Mouse (Mus musculus): ENCODE results near the gene Gm49321. TPM values are rescaled to one million over a fixed set of nuclear protein-coding genes. Genes with fewer than 3 reads are reported as not detected.

The Gm49321 gene
- polyA plus RNA-seq (2015; fragmentation: Nextera tagmentation; extraction: Ambion mirVana): 20.9 and 23.9 TPM in 2 replicates

- Histone ChIP-seq H3K4me3 (no peak within 1 kb of the TSS), H3K36me3 (peaks cover 71% of the 10 kb centered on the region), H3K27me3 (no peaks in the 10 kb centered on the region), H3K9ac (no peak within 1 kb of the TSS), H3K4me2 (no peak within 1 kb of the TSS), H3K9me3 (no peaks in the 10 kb centered on the region), H3K4me1 (replicated peaks) (no peaks in the 10 kb centered on the region), H3K27ac (no peak within 1 kb of the TSS)
- 96% methylated on average over 1 of the region's 1 CpGs for WGBS
- ATAC-seq (ENCODE audit: low FRiP score): no peak
These were observed at the start of gene Gm49321 for GRCm38 (mm10) chr12:73937353-73937752. Gene Gm49321, plus strand, starts transcription at chr12:73937653.

DNA sequence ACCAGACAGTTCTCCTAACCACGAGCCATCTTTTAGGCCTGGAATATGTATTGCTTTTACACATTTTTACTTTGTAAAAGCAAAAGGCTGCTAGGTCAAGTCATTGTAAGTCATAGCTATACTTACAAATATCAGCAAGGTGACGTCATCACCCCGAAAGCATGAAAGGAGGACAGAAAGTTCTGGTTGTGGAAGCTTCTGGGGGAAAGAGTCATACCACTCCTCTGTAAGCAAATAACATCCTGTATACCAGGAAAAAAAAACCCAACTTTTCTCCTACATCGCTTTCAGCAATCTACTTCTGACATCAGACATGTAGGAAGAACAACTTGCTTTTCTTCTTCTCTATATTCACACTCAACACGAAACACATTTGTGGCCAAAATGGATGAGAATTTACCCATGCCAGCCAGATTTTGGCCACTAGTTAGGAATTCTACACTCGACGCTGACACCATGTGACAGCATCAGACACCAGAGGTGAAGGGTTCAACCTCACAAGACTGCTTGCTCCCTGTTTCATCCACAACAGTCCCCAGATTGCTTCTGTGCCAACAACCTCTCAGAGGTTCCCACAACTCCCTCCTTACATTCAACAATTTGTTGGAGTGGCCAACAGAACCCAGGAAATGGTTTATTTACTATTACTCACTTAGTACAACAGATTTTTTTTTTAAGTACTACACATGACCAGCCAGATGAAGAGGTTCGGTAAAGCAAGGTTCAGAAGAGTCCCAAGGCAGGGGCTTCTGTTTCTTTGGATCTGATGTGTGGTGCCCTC lies 49.3 kb upstream of the Gm49321 start:
- Histone ChIP-seq H3K27me3 (no peaks in the 10 kb centered on the region), H3K4me1 (replicated peaks) (peaks cover 9% of the 10 kb centered on the region; the same call in 1 of the 2 replicates), H3K4me2 (no peak overlapping the region), H3K9me3 (no peaks in the 10 kb centered on the region), H3K9ac (no peak overlapping the region), H3K27ac (no peak overlapping the region), H3K36me3 (no peaks in the 10 kb centered on the region), H3K4me3 (no peak overlapping the region)
- no peak for ATAC-seq (ENCODE audit: low FRiP score)
- 91% methylated on average over 8 of the region's 8 CpGs for WGBS

DNA sequence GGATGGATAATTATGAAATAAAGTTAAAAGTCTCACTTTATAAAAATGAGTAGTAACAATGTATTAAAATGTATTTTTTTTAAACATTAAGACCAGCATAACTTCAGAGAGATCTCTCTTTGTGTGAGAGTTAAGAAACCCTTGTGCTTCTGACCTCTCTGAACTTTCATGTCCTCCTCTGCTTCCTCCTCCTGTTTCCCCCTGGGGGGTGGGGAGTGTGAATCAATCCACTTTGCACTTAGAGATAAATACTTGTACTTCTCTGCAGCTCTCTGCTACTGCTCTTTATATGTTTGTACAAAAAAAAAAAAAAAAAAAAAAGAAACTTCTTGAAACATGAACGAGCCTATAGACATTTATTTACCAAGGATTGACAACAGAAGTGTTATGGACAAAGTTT lies 47.9 kb upstream of the Gm49321 start:
- no peaks in the 10 kb centered on the region for H3K9me3 ChIP-seq
- H3K27ac ChIP-seq: no peak overlapping the region
- H3K9ac ChIP-seq: no peak overlapping the region
- WGBS: 63% methylated on average over 1 of the region's 1 CpGs
- H3K4me3 ChIP-seq: no peak overlapping the region
- no peaks in the 10 kb centered on the region for H3K27me3 ChIP-seq
- no peak for ATAC-seq (ENCODE audit: low FRiP score)
- H3K4me2 ChIP-seq: no peak overlapping the region
- H3K4me1 ChIP-seq (replicated peaks): peaks cover 9% of the 10 kb centered on the region; the same call in 1 of the 2 replicates
- H3K36me3 ChIP-seq: no peaks in the 10 kb centered on the region

- Histone ChIP-seq H3K4me3 (no peak overlapping the region), H3K27ac (no peak overlapping the region), H3K4me1 (replicated peaks) (peaks cover 9% of the 10 kb centered on the region; the same call in 1 of the 2 replicates), H3K4me2 (no peak overlapping the region), H3K27me3 (no peaks in the 10 kb centered on the region), H3K9me3 (no peaks in the 10 kb centered on the region), H3K36me3 (no peaks in the 10 kb centered on the region), H3K9ac (no peak overlapping the region)
- no peak for ATAC-seq (ENCODE audit: low FRiP score)
- WGBS: 81% methylated on average over 3 of the region's 3 CpGs
These were observed 47.4 kb upstream of the Gm49321 start for GRCm38 (mm10) chr12:73890086-73890485.

DNA sequence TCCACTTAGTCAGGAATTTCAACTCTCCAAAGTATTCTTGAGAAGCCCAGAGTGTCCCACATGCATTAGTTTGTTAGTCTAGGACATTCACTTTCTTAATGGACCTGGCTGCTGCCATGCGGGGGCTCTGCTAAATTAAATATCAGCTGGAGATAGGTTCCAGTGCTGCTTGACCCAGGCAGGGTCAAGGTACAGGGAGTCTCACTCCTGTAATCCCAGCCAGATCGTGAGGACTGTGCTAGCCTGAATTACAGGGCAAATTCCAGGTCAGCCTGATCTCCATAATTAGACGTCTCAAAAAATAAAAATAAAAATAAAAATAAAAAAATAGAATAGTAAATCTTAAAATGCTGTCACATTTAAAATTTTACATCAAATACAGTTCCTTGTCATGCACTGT lies 44.8 kb upstream of the Gm49321 start:
- WGBS: 59% methylated on average over 3 of the region's 3 CpGs
- no peak overlapping the region for H3K27ac ChIP-seq
- H3K4me1 ChIP-seq (replicated peaks): peaks cover 9% of the 10 kb centered on the region; the same call in 1 of the 2 replicates
- no peak overlapping the region for H3K4me2 ChIP-seq
- ATAC-seq (ENCODE audit: low FRiP score): no peak
- no peaks in the 10 kb centered on the region for H3K36me3 ChIP-seq
- H3K9ac ChIP-seq: no peak overlapping the region
- no peaks in the 10 kb centered on the region for H3K27me3 ChIP-seq
- H3K9me3 ChIP-seq: no peaks in the 10 kb centered on the region
- H3K4me3 ChIP-seq: no peak overlapping the region

DNA sequence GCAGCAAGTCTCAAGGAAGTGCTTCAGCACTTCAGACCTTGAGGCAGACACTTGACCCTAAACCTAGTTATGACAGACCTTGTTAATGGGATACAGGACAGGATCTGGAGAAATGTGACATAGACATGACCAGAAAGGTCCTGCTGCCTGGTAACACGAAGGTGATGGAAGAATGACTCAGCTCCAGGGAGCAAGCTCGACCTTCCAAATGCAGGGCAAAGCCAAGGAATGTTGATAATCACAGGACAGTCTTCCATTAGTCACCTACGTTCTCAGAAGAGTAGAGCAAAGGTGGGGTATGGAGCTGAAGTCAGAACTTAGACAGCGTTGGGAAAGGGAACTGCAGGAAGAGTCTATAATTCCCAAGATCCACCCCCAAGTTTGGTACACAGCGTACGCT lies 42.6 kb upstream of the Gm49321 start:
- no peak for ATAC-seq (ENCODE audit: low FRiP score)
- Histone ChIP-seq H3K9ac (no peak overlapping the region), H3K27me3 (no peaks in the 10 kb centered on the region), H3K9me3 (no peaks in the 10 kb centered on the region), H3K4me2 (no peak overlapping the region), H3K27ac (no peak overlapping the region), H3K4me1 (replicated peaks) (peaks cover 9% of the 10 kb centered on the region; the same call in 1 of the 2 replicates), H3K4me3 (no peak overlapping the region), H3K36me3 (no peaks in the 10 kb centered on the region)
- 87% methylated on average over 6 of the region's 6 CpGs for WGBS

DNA sequence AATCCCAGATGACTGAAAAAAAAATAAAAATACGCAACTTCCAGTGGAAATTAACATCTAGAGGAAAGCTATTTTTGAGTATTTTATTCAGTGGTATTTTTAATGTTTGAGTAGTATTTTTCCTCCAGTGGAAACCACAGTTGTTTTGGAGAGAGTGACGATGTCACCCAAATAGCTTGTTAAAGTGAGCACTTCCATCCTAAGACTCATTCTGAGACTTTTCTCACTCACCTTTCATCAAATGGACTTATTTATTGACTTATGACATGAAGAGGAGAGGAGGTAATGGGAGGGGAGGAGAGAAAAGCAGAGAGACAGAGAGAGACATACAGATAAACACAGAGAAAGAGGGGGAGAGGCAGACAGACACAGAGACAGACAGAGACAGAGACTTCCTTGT lies 41.8 kb upstream of the Gm49321 start:
- WGBS: 87% methylated on average over 2 of the region's 2 CpGs
- Histone ChIP-seq H3K27me3 (no peaks in the 10 kb centered on the region), H3K4me1 (replicated peaks) (peaks cover 9% of the 10 kb centered on the region; the same call in 1 of the 2 replicates), H3K4me2 (no peak overlapping the region), H3K36me3 (no peaks in the 10 kb centered on the region), H3K9ac (no peak overlapping the region), H3K4me3 (no peak overlapping the region), H3K27ac (no peak overlapping the region), H3K9me3 (no peaks in the 10 kb centered on the region)
- no peak for ATAC-seq (ENCODE audit: low FRiP score)

- no peaks in the 10 kb centered on the region for H3K9me3 ChIP-seq
- H3K9ac ChIP-seq: no peak overlapping the region
- H3K27me3 ChIP-seq: no peaks in the 10 kb centered on the region
- peaks cover 9% of the 10 kb centered on the region; the same call in 1 of the 2 replicates for H3K4me1 ChIP-seq (replicated peaks)
- no peaks in the 10 kb centered on the region for H3K36me3 ChIP-seq
- H3K27ac ChIP-seq: no peak overlapping the region
- WGBS: 87% methylated on average over 3 of the region's 3 CpGs
- no peak for ATAC-seq (ENCODE audit: low FRiP score)
- H3K4me2 ChIP-seq: no peak overlapping the region
- H3K4me3 ChIP-seq: no peak overlapping the region
These were observed 41.0 kb upstream of the Gm49321 start for GRCm38 (mm10) chr12:73896471-73896870.

DNA sequence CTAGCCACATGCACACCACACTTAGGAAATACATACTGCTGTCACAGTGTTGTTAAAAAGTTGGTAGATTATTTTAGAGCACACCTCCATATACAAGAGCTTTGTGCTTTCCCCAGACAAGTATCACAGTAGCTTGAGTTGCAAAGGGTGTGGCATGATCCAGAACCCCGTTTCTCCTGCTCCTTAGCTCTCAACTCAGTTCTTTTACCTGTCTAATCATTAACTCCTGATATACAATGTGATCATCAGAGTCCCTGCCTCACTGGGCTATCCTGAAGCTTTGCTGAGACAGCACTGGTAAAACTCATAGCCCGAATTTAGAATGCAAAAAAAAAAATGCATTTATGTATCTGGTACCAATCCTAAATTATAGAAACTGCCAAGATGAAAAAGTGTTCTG lies 39.2 kb upstream of the Gm49321 start:
- Histone ChIP-seq H3K27me3 (no peaks in the 10 kb centered on the region), H3K9ac (no peak overlapping the region), H3K36me3 (no peaks in the 10 kb centered on the region), H3K4me3 (no peak overlapping the region), H3K27ac (no peak overlapping the region), H3K4me2 (no peak overlapping the region), H3K4me1 (replicated peaks) (no peaks in the 10 kb centered on the region), H3K9me3 (no peaks in the 10 kb centered on the region)
- no peak for ATAC-seq (ENCODE audit: low FRiP score)
- WGBS: 65% methylated on average over 2 of the region's 2 CpGs

DNA sequence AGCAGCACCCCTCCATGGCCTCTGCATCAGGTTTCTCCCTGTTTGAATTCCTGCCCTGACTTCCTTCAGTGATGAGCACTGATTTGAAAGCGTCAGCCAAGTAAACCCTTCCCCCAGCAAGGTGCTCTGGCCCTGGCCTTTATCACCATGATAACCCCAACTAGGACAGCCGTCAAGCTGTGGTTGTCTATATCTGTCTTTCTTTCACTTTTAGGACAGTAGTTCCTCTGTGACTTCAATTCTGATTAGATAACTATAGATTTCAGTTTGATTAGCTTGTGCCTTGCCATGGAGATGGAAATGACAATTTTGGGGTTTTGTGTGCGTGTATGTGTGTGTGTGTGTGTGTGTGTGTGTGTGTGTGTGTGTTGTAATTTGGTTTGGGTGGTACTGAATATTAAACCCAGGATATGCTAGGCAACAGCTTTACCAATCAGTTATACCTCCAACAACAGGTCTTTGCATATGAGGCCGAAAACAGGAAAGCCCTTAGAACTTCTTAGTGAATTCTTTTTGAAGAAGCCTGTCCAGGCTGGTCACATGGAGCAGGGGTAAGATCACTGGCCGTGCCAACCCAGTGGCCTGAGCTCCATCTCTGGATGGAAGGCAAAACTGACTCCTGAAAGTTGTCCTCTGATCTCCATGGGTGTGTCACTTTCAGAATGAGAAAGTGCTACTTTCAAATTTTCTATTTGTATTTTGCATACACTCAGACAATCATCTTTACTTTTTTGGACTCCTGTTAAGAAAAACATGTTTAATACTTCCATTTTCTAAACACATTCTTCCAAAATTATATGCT lies 33.1 kb upstream of the Gm49321 start:
- H3K9me3 ChIP-seq: no peaks in the 10 kb centered on the region
- H3K27ac ChIP-seq: no peak overlapping the region
- no peak overlapping the region for H3K4me2 ChIP-seq
- H3K9ac ChIP-seq: no peak overlapping the region
- H3K4me1 ChIP-seq (replicated peaks): peaks cover 3% of the 10 kb centered on the region
- no peak for ATAC-seq (ENCODE audit: low FRiP score)
- no peaks in the 10 kb centered on the region for H3K27me3 ChIP-seq
- no peak overlapping the region for H3K4me3 ChIP-seq
- WGBS: 88% methylated on average over 5 of the region's 5 CpGs
- no peaks in the 10 kb centered on the region for H3K36me3 ChIP-seq

GRCm38 (mm10) chr12:73905041-73905440 lies 32.4 kb upstream of the Gm49321 start:
- WGBS: 58% methylated on average over 2 of the region's 2 CpGs
- no peak for ATAC-seq (ENCODE audit: low FRiP score)
- Histone ChIP-seq H3K9me3 (no peaks in the 10 kb centered on the region), H3K9ac (no peak overlapping the region), H3K4me3 (no peak overlapping the region), H3K4me2 (no peak overlapping the region), H3K4me1 (replicated peaks) (peaks cover 5% of the 10 kb centered on the region), H3K27me3 (no peaks in the 10 kb centered on the region), H3K36me3 (no peaks in the 10 kb centered on the region), H3K27ac (no peak overlapping the region)

DNA sequence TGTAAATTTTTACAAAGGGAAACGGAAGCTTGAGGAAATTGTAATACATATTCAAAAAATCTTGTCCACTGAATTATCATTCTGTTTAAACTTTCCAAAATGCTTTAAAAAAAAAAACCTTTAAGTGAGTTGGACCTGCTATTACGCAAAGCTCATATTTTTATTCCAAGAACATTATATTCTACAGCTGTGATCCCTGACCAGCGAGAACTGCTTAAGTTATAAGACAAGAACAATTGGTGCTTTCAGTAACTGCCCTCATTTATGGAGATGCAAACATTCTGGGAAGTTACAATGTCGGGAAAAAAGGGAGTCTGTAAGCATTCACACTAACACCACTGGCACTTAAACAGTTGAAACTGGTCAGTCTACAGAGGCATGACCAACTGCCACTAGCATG lies 31.9 kb upstream of the Gm49321 start:
- H3K4me1 ChIP-seq (replicated peaks): peaks cover 10% of the 10 kb centered on the region
- WGBS: 83% methylated on average over 4 of the region's 4 CpGs
- H3K9ac ChIP-seq: no peak overlapping the region
- H3K27ac ChIP-seq: no peak overlapping the region
- no peak overlapping the region for H3K4me2 ChIP-seq
- no peak overlapping the region for H3K4me3 ChIP-seq
- H3K27me3 ChIP-seq: no peaks in the 10 kb centered on the region
- ATAC-seq (ENCODE audit: low FRiP score): no peak
- H3K36me3 ChIP-seq: no peaks in the 10 kb centered on the region
- no peaks in the 10 kb centered on the region for H3K9me3 ChIP-seq

All from hindbrain, embryonic 13.5 days (tissue).